Mouse (Mus musculus) olfactory bulb, adult 2 months (tissue): ENCODE measurements around the gene Ptprg.

Source experiments
- CTCF ChIP-seq: fragments of 200-500 bp; IDR thresholded peaks from 2 replicates; pipeline ENCODE4 v1.5.1; 2012; ENCODE audit warnings: low read depth, mild to moderate bottlenecking, low read length, moderate library complexity; ENCODE audit not compliant: insufficient read depth
- POLR2A ChIP-seq: fragments of 200-500 bp; IDR thresholded peaks from 2 replicates; pipeline ENCODE4 v1.6.1; 2012; ENCODE audit warnings: mild to moderate bottlenecking, low read depth, low read length, moderate library complexity; ENCODE audit not compliant: insufficient read depth

DNA sequence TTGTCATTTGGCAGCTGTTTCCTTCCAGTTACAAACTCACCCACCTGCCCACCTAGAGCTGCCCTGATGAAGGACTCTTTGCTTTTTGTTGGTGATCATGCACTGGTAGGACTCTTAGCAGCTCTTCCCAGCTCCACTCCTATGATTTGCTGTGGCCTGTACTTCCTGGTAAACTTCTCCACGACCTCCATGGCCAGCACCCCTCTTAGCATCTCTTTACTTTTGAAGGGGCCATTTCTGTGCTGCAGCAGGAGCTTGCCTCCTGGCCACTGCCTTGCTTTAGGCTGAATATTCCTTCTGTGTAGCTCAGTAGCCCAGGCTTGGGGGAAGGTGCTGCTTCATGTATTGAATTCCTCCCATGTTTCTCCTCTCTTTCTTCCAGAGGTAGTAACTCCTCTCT is 517.0 kb downstream of the Ptprg start:
- TF ChIP-seq CTCF (no peak), POLR2A (no peak)
